Mouse (Mus musculus): ENCODE results near the gene Hspa12b.

- no peak for TF ChIP-seq CTCF (conservative IDR thresholded peaks at IDR 0.05 in 1 of 2, IDR thresholded peaks at IDR 0.05 in 1 of 2; ENCODE audit: low read depth in 2 of 2, low read length in 2 of 2)
- no peak for TF ChIP-seq ZMIZ1 (IDR thresholded peaks at IDR 0.05; ENCODE audit: low read depth, low read length)
These were observed 40.9 kb downstream of the Hspa12b start for GRCm38 (mm10) chr2:131167984-131168383.
